Mouse (Mus musculus) left cerebral cortex, postnatal 4 days (tissue): ENCODE data around the gene Tnxb. TPM values are rescaled to one million over a fixed set of nuclear protein-coding genes. Genes with fewer than 3 reads are reported as not detected.

Experiments used
- DNase-seq: peaks from one replicate; pipeline ENCODE4 v3.0.0-alpha.2; 2022
- intact Hi-C: fragments of 180-260 bp; cut with DNase I; formaldehyde crosslinking; loops from one replicate; pipeline ENCODE4 v1.15.1; 2025
- total RNA-seq, 2 experiments: library from RNA; stranded (reverse); gene quantifications; 2 replicates each; pipeline ENCODE4 v1.2.3; 2021

The Tnxb gene
- total RNA-seq, 2 experiments from 2014 or later: 1.9 to 2.2 TPM

DNA sequence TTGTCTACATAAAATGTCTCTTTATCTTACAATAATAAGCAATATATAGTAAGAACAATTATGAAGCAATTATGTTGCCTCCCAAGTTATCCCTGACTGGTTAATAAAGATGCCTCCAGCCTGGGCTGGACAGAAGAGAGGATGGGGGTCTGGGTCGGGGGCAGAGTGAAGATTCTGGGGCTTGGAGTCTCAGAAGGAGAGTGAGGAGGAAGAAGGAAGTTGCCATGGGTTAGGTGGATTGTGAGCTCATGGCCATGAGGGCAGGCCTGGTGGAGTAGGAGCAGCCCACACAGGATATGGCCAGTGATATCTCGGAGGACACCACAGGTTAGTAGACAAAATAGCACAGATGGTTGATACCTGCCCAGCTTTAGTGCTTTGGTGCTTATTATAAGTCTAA lies 12.2 kb upstream of the Tnxb start:
- intact Hi-C loops: no loop called here
- DNase-seq: no peak

DNA sequence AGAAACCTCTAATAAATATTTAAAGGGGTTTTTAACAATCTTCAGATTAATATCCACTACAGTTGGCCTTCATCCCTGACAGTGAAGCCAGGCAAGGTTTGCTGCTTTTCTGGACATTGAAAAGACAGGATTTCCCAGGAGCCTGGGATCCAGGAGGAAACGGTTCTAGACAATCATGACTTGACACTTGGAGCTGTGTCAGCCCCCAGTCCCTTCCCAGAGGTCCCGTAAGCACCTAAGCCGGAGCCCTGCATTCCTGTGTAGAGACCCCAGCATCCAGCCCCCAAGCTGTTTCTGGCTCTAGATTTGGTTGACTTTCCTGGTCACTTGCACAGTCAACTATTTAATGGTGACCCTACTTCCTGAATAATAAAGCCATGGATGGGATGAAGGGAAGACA lies 11.7 kb upstream of the Tnxb start:
- no peak for DNase-seq
- intact Hi-C loops: no loop called here

DNA sequence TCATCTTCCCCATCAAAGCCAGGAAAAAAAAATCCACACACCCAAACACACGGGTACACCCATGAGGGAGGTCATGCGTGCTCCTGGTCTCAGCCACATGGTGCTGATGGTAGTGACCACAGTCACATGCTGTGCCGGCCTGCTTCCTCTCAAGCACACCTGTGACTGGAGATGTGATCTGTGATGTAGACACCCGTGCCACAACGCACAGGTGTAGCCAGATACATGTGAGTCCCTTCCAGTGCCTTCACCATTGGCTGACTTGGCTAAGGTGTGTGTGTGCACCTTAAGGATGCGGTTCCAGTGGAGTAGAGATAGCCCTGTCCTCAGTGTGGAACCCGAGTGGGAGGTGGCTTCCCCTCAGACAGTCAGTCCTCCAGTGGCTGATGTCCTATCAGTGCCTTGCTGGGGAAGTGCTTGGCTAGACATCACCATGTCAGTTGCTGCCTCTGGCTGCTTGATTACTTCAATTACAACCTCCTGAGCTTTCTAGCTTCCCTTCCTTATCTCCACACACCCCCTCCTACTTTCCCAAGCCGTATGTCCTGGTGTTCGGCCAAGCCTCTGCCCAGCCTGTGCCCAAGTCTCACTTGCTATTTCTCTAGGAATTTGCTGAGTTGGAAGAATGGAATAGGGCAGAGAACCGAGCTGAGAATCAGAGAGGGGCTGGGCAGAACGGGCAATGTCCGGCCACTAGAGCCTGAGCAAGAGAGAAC lies 11.0 kb upstream of the Tnxb start:
- intact Hi-C loops: no loop called here
- DNase-seq: no peak

DNA sequence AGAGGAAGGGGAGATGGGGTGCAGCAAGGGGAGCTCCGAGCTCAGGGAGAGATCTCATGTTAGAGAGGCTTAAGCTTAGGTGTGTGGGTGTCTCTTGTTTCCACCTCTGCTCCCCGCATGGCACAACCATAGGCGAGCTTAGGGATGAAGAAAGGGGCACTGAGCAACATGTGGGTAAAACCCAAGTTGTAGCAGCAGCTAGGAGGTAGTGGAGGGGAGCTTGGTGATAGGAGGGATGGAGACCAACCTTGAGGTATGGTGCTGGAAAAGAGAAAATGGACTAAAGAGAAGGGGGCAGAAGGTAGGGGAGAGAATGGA lies 10.5 kb upstream of the Tnxb start:
- intact Hi-C loops: no loop called here
- DNase-seq: no peak

DNA sequence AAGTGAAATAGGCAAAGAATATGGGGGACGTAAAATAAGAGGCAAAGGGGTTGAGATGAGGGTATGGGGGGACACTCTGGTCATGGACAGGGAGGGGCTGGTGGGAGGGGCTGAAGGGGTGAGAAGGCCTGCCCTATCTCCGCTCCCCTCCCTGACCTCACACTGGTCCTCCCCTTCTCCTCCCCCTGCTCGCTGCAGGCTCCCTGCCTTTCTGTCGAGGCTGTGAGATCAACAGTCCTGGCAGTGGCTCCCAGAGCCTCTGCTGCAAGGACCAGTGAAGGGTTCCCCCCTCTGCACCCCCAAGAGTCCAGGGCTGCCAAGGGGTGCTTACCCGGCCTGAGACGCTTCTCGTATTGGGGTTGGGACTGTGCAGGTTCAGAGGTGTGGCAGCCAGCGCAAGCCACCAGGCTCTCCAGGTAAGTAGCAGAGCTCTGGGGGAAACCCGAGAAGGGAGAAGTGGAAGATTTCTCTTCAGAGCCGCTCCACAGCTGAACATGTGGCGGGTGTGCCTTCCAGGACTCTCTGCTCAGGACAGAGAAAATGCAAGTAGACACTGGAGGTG lies 10.0 kb upstream of the Tnxb start:
- DNase-seq: no peak
- intact Hi-C loops: no loop called here

DNA sequence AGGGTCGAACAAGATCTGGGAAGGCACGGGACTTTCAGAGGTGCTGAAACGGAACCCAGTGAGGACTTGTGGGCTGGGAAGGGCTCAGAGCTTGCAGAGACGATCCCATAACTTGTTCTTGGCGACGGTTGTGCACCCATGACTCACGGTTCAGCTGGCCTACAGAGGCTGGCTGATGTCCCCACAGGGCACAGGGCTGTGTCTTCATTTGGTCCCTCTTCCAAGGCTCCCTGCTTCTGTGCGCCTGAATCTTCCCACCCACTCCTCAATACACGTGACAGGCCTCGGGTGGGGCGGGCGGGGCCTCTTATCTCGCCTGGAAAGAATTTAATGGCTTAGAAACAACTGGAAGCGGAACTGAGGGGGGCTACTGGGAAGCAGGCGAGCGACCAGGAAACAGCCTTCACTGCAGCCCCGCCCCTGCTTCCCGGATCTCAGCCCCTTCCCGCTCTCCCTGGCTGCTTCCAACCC lies 9.2 kb upstream of the Tnxb start:
- DNase-seq: no peak
- intact Hi-C loops: no loop called here

DNA sequence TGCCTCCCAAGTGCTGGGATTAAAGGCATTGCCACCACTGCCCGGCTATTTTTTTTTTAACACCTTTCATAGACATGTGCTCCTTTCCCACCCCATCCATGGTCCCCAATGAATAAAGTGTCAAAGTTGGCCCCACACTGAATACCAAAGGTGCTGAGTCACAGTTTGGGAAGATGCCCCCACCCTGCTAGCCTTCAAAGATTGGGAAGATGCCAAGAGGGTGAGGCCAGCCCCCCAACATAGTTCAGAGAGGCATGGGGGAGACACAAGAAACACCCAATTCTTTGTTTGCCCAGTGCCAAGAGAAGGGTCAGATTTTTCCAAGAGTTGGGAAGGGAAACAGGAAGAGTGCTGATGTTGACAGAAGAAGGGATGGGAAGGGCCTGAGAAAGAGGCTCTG lies 7.9 kb upstream of the Tnxb start:
- intact Hi-C loops: no loop called here
- no peak for DNase-seq

DNA sequence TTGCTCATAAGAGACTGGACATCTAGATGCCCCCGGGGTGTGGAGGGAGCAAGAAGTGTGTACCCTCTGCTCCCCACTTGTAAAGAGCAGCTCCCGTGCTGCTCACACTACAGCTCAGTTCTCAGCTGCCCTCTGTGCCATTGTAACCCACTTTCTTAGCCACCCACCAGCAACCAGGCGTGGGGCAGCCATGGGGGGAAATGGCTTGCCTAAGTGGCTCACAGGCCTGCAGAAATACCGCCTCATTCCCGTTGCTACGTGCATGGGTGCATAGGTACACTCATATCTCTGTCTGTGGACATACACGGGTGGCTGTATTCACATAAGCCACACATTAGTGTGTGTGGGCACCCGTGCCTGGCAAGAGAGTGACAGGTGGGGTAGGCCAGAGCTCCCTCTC lies 7.4 kb upstream of the Tnxb start:
- intact Hi-C loops: no loop called here

DNA sequence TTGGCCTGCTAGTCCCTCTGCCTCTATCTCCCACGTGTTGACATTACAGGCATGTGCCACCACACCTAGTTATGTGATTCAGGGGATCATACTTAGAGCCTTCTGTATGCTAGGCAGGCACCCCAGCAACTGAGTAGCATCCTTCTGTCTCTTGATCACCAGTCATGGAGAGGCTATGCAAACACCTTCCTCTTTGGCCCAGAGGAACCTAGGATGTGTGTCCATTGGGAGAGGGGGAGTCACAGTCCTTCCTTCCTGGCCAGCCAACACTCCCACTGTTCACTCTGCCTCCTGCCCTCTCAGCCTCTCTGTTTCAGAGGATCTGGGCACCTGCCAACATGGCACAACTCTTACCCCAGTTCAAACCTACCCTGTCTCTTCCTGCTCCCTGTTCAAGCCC lies 6.8 kb upstream of the Tnxb start:
- DNase-seq: no peak
- intact Hi-C loops: no loop called here

More for the DNA sequence above, 7.4 kb upstream of the Tnxb start:
- DNase-seq: no peak

DNA sequence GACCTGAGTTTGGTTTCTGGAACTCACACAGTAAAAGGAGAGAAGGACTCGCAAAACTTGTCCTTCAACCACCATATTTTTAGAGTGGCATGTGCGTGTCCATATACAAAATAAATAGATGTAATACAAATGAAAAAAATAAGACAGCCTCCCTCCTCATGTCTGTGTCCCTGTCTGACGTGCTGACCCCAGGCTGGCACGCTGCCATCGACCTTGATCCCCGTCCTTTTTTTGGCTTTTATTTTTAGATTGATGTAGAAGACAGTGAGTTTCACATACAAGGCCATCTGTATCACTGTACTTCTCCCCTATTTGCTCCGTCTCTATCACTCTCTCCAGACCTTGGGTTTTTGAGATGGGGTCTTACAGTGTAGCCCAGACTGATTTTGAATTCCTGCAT lies 5.9 kb upstream of the Tnxb start:
- DNase-seq: no peak
- intact Hi-C loops: no loop called here

DNA sequence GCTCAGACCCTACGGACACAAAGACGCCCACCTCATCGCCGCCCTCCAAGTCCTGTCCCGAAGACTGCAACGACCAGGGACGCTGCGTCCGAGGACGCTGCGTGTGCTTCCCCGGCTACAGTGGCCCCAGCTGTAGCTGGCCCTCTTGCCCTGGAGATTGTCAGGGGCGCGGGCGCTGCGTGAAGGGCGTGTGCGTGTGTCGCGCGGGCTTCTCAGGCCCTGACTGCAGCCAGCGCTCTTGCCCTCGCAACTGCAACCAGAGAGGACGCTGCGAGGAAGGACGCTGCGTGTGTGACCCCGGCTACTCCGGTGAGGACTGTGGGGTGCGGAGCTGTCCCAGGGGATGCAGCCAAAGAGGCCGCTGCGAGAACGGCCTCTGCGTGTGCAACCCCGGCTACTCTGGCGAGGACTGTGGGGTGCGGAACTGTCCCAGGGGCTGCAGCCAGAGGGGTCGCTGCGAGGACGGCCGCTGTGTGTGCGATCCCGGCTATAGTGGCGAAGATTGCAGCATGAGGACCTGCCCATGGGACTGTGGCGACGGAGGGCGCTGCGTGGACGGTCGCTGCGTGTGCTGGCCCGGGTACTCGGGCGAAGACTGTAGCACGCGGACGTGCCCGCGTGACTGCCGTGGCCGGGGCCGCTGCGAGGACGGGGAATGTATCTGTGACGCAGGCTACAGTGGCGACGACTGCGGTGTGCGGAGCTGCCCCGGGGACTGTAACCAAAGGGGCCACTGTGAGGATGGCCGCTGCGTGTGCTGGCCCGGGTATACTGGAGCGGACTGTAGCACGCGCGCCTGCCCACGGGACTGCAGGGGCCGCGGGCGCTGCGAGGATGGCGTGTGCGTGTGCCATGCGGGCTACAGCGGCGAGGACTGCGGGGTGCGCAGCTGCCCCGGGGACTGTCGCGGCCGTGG lies 1.1 kb downstream of the Tnxb start:
- DNase-seq: no peak

DNA sequence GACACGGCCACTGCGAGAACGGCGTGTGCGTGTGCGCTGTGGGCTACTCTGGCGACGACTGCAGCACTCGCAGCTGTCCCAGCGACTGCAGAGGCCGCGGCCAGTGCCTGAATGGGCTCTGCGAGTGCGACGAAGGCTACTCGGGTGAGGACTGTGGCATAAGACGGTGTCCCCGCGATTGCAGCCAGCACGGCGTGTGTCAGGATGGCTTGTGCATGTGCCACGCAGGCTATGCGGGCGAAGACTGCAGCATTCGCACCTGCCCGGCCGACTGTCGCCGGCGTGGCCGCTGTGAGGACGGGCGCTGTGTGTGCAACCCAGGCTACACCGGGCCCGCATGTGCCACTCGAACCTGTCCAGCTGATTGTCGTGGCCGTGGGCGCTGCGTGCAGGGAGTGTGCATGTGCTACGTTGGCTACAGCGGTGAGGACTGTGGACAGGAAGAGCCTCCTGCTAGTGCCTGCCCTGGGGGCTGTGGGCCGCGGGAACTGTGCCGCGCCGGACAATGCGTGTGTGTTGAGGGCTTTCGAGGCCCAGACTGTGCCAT lies 2.0 kb downstream of the Tnxb start:
- intact Hi-C loops: no loop called here

More for the DNA sequence above, 1.1 kb downstream of the Tnxb start:
- intact Hi-C loops: no loop called here

DNA sequence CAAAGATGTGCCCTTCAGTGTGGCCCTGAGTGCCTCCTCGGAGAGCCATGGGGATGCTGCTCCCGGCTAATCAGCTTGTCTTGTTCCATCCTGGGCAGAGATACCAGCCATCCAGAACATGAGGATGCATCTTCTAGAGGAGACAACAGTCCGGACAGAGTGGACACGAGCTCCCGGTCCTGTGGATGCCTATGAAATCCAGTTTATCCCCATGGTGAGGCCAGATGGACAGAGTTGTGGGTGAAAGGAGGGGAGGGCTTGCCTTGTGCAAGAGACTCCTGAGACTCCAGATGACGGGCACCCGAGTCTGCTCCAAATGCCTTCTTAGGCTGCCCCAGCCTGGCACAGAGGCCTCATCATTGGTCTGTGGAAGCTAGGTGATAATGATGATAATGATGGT lies 2.8 kb downstream of the Tnxb start:
- intact Hi-C loops: no loop called here
- DNase-seq: no peak

More for the DNA sequence above, 2.0 kb downstream of the Tnxb start:
- DNase-seq: no peak

DNA sequence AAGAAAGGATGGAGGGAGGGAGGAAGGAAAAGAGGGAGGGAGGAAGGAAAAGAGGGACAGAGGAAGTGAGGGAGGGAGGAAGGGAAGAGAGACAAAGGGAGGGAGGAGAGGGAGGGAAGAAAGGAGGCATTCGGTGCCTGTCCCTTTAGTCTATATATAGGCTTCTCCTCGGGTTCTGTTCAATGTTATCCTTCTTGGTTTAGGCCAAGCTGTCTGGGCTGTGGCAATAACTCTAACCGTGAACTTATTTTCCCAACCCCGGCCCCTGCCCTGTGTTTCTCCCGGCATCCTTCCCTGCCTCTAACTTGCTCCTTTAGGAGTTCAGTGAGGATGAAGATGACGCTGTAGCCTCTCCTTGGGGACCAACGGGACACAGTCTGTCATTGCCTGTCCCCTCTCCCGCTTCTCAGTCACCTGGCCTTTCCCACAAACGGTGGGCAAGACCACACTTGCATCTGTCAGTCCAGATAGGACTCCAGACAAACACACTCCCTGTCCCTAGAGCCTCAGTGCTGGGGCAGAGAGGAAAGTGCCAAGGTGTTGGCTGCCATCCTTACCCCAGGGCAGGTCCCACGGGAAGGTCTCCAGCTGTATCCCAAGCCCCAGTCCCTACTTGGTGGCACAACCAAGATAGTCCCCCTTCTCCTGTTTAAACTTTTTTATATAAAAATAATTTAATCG lies 4.3 kb downstream of the Tnxb start:
- no peak for DNase-seq
- intact Hi-C loops: no loop called here

DNA sequence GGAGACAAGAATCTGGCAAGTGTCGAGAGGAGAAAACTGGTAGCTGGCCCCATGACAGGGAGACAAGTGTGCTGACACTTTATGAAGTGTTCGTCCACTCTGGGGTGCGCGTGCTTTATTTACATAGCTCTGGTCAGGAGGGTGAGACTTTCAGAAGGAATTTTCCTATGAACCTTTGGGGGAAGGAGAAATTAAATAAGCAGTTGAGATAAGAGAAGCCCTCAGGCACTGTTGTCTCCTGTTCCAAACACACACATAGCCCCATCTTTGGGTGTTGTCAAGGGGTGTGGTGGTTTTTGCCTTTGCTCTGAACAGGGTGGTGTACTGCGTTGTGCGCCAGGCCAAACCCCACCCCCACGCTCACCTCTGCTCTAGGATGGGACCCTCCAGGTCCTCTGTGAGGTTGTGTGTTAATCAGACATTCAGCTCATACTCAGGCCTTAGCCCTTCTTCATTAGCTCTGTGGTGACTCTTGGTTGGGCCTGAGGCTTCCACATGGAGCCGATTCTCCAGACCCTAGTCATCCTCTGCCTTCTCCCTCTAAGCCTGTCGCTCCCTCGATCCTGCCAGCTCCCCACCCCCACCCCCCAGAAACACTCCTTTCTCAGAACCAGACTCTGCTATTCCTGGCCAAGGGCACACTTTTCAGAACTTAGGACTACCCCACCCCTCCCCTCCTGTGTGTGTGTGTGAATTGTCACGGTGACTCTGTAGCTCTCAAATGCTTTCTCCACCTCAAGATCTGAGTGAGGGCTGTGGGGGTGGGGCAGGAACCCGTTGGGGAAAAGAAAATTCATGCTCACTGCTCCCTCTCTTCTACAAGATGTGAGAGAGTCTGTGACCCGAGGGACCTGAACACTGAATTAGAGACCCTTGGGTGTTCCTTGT lies 5.1 kb downstream of the Tnxb start:
- intact Hi-C loops: no loop called here

DNA sequence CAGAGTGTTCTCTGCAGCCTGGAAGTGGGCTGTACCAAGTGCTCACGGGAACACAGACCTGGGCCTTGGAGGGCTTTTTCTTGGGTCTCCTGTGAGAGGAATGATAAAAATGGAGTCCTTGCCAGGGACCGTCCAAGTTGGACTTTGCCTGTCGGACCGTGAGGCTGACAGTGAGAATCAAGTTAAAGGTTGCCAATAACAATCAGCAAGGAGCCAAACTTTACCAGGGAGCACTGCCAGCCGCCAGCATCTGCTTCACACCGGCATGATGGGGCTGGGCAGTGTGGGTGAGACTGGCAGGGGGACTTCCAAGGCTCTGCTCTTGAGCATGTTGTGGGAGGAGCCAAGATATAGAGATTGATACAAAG lies 5.7 kb downstream of the Tnxb start:
- intact Hi-C loops: no loop called here
- DNase-seq: no peak

More for the DNA sequence above, 5.1 kb downstream of the Tnxb start:
- DNase-seq: no peak

DNA sequence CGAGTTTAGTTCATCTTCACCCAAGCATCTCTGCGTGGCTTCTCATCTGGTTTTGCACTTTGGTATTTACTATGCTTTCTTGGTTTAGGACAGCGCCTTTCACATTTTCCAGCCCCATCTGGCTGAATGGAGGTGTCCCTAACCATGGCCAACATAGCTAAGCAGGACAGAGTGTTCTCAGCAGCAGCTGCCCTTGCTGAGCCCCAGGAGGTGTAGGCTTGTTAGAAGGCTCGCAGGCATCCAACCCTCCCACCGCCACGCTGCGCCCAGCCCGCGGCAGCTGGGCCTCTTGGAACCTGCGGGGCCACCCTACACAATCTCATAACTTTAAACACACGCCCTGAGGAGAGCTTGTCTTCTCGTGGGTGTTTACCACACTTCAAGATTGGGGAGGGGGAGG lies 6.3 kb downstream of the Tnxb start:
- intact Hi-C loops: no loop called here
- DNase-seq: no peak

DNA sequence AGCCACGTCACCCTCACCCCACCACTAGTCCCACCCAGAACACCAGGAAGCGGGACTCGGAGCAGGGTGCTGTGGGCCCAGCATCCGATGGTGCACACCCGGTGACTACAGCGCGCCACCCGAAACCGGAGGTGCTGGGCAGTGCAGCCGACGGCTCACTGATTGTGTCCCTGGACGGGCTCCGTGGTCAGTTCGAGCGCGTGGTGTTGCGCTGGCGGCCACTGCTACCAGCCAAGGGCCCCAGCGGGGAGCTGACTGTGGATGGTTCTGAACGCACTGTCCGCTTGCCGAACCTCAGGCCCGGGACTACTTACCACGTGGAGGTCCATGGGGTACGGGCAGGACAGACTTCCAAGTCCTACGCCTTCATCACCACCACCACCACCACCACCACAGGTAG lies 9.9 kb downstream of the Tnxb start:
- intact Hi-C loops: no loop called here
- no peak for DNase-seq

DNA sequence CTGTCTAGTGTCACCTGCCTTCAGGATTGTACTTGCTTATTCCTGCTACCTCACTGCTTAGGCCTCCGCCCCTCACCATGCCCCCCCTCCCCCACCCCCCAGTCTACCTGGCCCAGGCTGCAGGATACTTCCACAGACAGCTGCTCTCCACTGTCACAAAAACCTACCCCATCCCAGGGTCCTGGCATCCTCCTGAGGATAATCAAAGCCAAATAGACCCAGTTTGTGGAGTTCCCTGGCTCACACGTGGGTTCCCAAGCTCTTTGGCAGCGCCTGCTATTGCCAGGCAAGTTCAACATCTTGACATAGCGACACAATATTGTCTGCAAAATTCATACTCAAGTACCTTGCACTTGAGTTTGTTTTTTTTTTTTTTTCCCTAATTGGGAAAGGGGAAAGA lies 10.3 kb downstream of the Tnxb start:
- no peak for DNase-seq
- intact Hi-C loops: no loop called here

DNA sequence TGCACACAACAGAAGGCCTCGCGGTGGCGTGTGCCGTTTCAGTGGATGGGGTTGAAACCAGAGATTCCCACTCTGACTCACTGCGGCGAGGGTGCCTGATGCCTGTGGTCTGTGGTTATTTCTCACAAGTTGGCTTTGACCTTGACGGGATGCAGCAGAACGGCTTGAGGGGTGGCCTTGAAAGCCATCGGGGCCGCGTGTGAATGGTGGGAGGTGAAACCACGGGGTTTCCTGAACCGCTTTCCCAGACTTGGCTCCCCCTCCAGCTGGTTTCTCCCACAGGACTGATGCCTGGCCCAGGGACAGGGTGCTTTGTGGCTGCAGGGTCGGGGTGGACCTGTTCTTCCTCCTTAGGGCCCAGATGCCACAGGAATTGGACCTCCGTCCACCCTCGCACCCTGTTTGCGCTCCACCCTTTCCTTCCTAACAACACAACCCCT lies 10.8 kb downstream of the Tnxb start:
- intact Hi-C loops: no loop called here
- no peak for DNase-seq
